Mouse (Mus musculus): ENCODE measurements around the gene Nr2c1. TPM values are rescaled to one million over a fixed set of nuclear protein-coding genes. Genes with fewer than 3 reads are reported as not detected.

Nr2c1 gene
- polyA plus RNA-seq, 1 experiment: 1.5 TPM

GRCm38 (mm10) chr10:94151488-94151887 lies 3.7 kb downstream of the Nr2c1 start:
- H3K4me3 ChIP-seq (ENCODE audit: extremely low read depth, insufficient read depth, insufficient read length): no peak overlapping the region
- no peak for DNase-seq (ENCODE audit: low read depth in 1 of 2, low spot score in 2 of 2)
- H3K4me1 ChIP-seq (ENCODE audit: control insufficient read depth, insufficient read depth, insufficient read length): peaks cover 2% of the 10 kb centered on the region; the same call in 1 of the 2 replicates
- H3K27ac ChIP-seq (ENCODE audit: insufficient read depth, low read length): no peak overlapping the region
- TF ChIP-seq POLR2A (IDR thresholded peaks at IDR 0.05; ENCODE audit: low read depth, low read length) (no peak), CTCF (IDR thresholded peaks at IDR 0.05; ENCODE audit: extremely low read depth, insufficient read depth, insufficient read length, insufficient replicate concordance) (no peak)
- H3K36me3 ChIP-seq (ENCODE audit: control insufficient read depth, insufficient read depth, low read length): no peaks in the 10 kb centered on the region
- 73% methylated on average over 4 of the region's 4 CpGs for WGBS
- no peaks in the 10 kb centered on the region for H3K27me3 ChIP-seq (ENCODE audit: control insufficient read depth, insufficient read depth, low read length)

- Histone ChIP-seq H3K36me3 (ENCODE audit: control insufficient read depth, insufficient read depth, low read length) (peaks cover 5% of the 10 kb centered on the region; the same call in 1 of the 2 replicates), H3K4me1 (ENCODE audit: control insufficient read depth, insufficient read depth, insufficient read length) (no peaks in the 10 kb centered on the region), H3K27me3 (ENCODE audit: control insufficient read depth, insufficient read depth, low read length) (no peaks in the 10 kb centered on the region), H3K27ac (ENCODE audit: insufficient read depth, low read length) (no peak overlapping the region), H3K4me3 (ENCODE audit: extremely low read depth, insufficient read depth, insufficient read length) (no peak overlapping the region)
- no peak for DNase-seq (ENCODE audit: low read depth in 1 of 2, low spot score in 2 of 2)
- TF ChIP-seq CTCF (IDR thresholded peaks at IDR 0.05; ENCODE audit: extremely low read depth, insufficient read depth, insufficient read length, insufficient replicate concordance) (no peak), POLR2A (IDR thresholded peaks at IDR 0.05; ENCODE audit: low read depth, low read length) (no peak)
Measured at GRCm38 (mm10) chr10:94153841-94154240, 6.0 kb downstream of the Nr2c1 start.

GRCm38 (mm10) chr10:94158962-94159361 lies 11.1 kb downstream of the Nr2c1 start:
- TF ChIP-seq POLR2A (IDR thresholded peaks at IDR 0.05; ENCODE audit: low read depth, low read length): no peak
- no peak for TF ChIP-seq CTCF (IDR thresholded peaks at IDR 0.05; ENCODE audit: extremely low read depth, insufficient read depth, insufficient read length, insufficient replicate concordance)
- no peak overlapping the region for H3K4me3 ChIP-seq (ENCODE audit: extremely low read depth, insufficient read depth, insufficient read length)
- H3K36me3 ChIP-seq (ENCODE audit: control insufficient read depth, insufficient read depth, low read length): peaks cover 13% of the 10 kb centered on the region
- H3K27me3 ChIP-seq (ENCODE audit: control insufficient read depth, insufficient read depth, low read length): no peaks in the 10 kb centered on the region
- DNase-seq (ENCODE audit: low read depth in 1 of 2, low spot score in 2 of 2): no peak
- WGBS: 77% methylated on average over 6 of the region's 6 CpGs
- no peaks in the 10 kb centered on the region for H3K4me1 ChIP-seq (ENCODE audit: control insufficient read depth, insufficient read depth, insufficient read length)
- no peak overlapping the region for H3K27ac ChIP-seq (ENCODE audit: insufficient read depth, low read length)

GRCm38 (mm10) chr10:94159406-94159805 lies 11.6 kb downstream of the Nr2c1 start:
- H3K4me3 ChIP-seq (ENCODE audit: extremely low read depth, insufficient read depth, insufficient read length): no peak overlapping the region
- no peaks in the 10 kb centered on the region for H3K4me1 ChIP-seq (ENCODE audit: control insufficient read depth, insufficient read depth, insufficient read length)
- H3K36me3 ChIP-seq (ENCODE audit: control insufficient read depth, insufficient read depth, low read length): peaks cover 13% of the 10 kb centered on the region
- no peak overlapping the region for H3K27ac ChIP-seq (ENCODE audit: insufficient read depth, low read length)
- WGBS: 85% methylated on average over 4 of the region's 4 CpGs
- no peaks in the 10 kb centered on the region for H3K27me3 ChIP-seq (ENCODE audit: control insufficient read depth, insufficient read depth, low read length)
- DNase-seq (ENCODE audit: low read depth in 1 of 2, low spot score in 2 of 2): no peak
- TF ChIP-seq POLR2A (IDR thresholded peaks at IDR 0.05; ENCODE audit: low read depth, low read length) (no peak), CTCF (IDR thresholded peaks at IDR 0.05; ENCODE audit: extremely low read depth, insufficient read depth, insufficient read length, insufficient replicate concordance) (no peak)

GRCm38 (mm10) chr10:94161051-94161765 lies 13.4 kb downstream of the Nr2c1 start:
- Histone ChIP-seq H3K36me3 (ENCODE audit: control insufficient read depth, insufficient read depth, low read length) (peaks cover 17% of the 10 kb centered on the region), H3K27me3 (ENCODE audit: control insufficient read depth, insufficient read depth, low read length) (no peaks in the 10 kb centered on the region), H3K4me3 (ENCODE audit: extremely low read depth, insufficient read depth, insufficient read length) (no peak overlapping the region), H3K27ac (ENCODE audit: insufficient read depth, low read length) (no peak overlapping the region), H3K4me1 (ENCODE audit: control insufficient read depth, insufficient read depth, insufficient read length) (no peaks in the 10 kb centered on the region)
- 92% methylated on average over 5 of the region's 5 CpGs for WGBS
- TF ChIP-seq CTCF (IDR thresholded peaks at IDR 0.05; ENCODE audit: extremely low read depth, insufficient read depth, insufficient read length, insufficient replicate concordance) (no peak), POLR2A (IDR thresholded peaks at IDR 0.05; ENCODE audit: low read depth, low read length) (no peak)
- no peak for DNase-seq (ENCODE audit: low read depth in 1 of 2, low spot score in 2 of 2)

- H3K36me3 ChIP-seq (ENCODE audit: control insufficient read depth, insufficient read depth, low read length): peaks cover 20% of the 10 kb centered on the region
- H3K4me1 ChIP-seq (ENCODE audit: control insufficient read depth, insufficient read depth, insufficient read length): no peaks in the 10 kb centered on the region
- TF ChIP-seq POLR2A (IDR thresholded peaks at IDR 0.05; ENCODE audit: low read depth, low read length) (no peak), CTCF (IDR thresholded peaks at IDR 0.05; ENCODE audit: extremely low read depth, insufficient read depth, insufficient read length, insufficient replicate concordance) (no peak)
- no peak for DNase-seq (ENCODE audit: low read depth in 1 of 2, low spot score in 2 of 2)
- WGBS: 95% methylated on average over 7 of the region's 7 CpGs
- H3K4me3 ChIP-seq (ENCODE audit: extremely low read depth, insufficient read depth, insufficient read length): no peak overlapping the region
- no peaks in the 10 kb centered on the region for H3K27me3 ChIP-seq (ENCODE audit: control insufficient read depth, insufficient read depth, low read length)
- no peak overlapping the region for H3K27ac ChIP-seq (ENCODE audit: insufficient read depth, low read length)
Measured at GRCm38 (mm10) chr10:94162031-94162430, 14.2 kb downstream of the Nr2c1 start.

GRCm38 (mm10) chr10:94164104-94164845 lies 16.5 kb downstream of the Nr2c1 start:
- Histone ChIP-seq H3K36me3 (ENCODE audit: control insufficient read depth, insufficient read depth, low read length) (peaks cover 17% of the 10 kb centered on the region), H3K27ac (ENCODE audit: insufficient read depth, low read length) (no peak overlapping the region), H3K4me3 (ENCODE audit: extremely low read depth, insufficient read depth, insufficient read length) (no peak overlapping the region), H3K27me3 (ENCODE audit: control insufficient read depth, insufficient read depth, low read length) (no peaks in the 10 kb centered on the region), H3K4me1 (ENCODE audit: control insufficient read depth, insufficient read depth, insufficient read length) (no peaks in the 10 kb centered on the region)
- 87% methylated on average over 5 of the region's 5 CpGs for WGBS
- no peak for DNase-seq (ENCODE audit: low read depth in 1 of 2, low spot score in 2 of 2)
- TF ChIP-seq POLR2A (IDR thresholded peaks at IDR 0.05; ENCODE audit: low read depth, low read length): no peak
- no peak for TF ChIP-seq CTCF (IDR thresholded peaks at IDR 0.05; ENCODE audit: extremely low read depth, insufficient read depth, insufficient read length, insufficient replicate concordance)

All from spleen, adult 2 months (tissue).